Mouse (Mus musculus): ENCODE data around the gene Gm49388.
"Not testable (repeated sequence)": the region's sequence is repeated elsewhere in the genome, so short reads cannot be mapped to it uniquely, and the experiment has no call there.

The Gm49388 gene

DNA sequence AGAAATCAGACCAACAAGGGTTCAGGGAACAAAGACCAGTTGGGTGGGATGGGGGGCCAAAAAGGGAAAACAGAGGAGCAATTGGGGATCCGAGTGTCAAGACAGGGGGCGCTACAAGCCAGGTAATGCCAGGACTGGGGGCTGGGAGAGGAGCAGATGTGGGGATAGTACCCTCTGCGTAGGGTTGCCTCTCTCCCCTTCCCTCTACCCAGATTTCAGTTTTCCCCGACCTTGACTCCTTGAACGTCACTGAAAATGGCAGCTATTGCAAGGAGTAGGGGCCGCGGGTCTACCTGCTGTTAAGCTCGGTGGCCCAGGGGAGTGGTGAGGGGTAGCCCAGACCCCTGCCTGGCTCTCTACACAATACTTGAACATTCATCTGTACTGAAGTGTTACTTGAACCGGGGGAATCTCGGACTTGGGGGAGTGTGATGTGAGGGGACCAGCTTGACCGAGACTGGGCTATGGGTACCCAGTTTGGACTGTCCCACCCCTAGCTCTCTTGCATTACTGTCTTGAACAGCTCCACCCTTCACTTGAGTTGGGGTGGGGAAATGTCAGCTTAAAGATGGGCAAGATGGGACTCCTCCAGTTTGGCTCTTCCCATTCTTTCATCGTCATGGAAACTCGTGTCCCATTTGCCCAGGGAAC, 16.9 kb upstream of the Gm49388 start:
- no peak for DNase-seq (ENCODE audit: inconsistent ontology term)

DNA sequence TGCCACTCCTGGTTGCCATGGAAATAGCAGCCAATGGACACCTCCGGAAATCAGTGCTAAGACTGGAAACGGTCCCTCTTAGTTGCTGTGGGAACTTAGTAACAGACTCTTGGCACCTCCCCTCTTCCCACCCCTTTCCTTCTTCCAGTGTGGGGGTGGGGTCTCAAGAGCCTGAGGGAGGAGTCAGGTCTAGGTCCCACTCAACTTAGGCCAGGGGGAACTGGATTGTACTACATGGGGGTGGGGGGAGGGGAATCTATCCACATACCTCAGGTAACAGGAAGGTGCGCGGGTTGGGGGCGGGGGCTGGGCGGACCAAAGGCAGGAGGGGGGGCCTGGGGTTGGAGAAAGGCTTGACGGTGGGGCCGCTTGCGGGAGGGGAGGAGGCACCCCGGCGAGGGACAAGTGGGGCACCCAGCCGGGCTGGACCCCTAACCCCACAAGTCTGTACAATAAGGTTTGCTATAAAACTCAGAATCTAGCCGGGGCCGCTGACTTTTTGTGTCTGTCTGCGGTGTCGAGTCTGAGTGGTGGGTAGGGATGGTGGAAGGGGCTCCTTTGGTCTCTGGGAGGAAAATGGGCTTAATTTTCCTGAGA, 16.3 kb upstream of the Gm49388 start:
- DNase-seq (ENCODE audit: inconsistent ontology term), result peak; percentile 99

DNA sequence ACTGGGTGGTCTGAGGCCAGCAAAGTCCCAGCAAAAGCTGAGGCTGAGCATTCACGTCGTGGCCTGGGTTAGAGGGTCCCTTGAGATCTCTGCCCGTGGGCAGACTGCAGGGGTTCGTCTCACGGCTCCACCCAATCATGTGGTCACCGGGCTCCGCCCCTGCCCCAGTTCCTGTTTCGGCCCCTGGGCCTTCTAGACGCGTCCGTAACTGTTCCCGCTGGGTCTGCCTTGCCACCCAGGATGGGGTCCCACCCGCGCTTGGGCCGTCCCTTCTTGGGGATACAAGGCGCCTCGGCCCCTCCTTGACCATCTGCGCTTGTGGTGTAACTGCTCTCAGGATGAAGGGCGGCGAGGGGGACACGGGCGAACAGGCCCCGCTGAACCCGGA, 15.8 kb upstream of the Gm49388 start, which contains the start of gene Orai3:
Orai3 (plus strand) TSS at position 165 of the 388 bp plus-strand sequence.
- peak; percentile 90 for DNase-seq (ENCODE audit: inconsistent ontology term)

DNA sequence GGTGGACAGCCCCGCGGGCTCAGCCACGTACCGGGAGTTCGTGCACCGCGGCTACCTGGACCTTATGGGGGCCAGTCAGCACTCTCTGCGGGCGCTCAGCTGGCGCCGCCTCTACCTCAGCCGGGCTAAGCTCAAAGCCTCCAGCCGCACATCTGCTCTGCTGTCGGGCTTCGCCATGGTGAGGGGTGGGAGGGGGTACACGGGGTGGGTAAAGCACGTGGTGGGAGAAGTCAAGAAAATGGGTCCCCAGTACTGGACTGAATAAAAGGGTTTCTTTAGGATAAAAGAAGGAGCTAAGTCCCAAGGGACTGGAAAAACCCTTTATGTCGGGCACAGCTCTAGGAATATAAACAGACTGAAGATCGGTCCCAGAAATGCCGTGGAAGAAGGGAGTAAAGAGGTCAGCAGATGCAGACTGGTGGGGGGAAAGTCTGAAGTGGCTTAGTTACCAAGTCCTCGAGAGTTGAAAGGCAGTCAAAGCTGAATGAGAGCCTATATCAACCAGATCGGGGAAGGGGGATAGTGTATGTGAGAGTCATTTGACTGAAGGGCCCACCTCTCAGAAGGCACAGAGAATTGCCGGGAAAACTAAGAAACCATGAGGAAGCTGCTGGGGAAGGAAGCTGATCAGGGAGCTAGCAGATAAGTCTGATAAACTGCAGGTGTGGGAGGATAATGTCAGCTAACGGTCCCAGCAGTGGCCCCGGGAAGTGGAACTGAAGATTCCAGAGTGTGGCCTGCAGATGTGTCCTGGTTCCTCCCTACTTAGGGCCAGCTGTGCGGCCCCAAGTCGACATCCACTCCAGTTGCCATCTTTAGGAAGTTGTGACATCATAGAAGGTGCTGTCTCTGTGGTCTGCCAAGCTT, 15.1 kb upstream of the Gm49388 start:
- DNase-seq (ENCODE audit: inconsistent ontology term), result peak; percentile 10

DNA sequence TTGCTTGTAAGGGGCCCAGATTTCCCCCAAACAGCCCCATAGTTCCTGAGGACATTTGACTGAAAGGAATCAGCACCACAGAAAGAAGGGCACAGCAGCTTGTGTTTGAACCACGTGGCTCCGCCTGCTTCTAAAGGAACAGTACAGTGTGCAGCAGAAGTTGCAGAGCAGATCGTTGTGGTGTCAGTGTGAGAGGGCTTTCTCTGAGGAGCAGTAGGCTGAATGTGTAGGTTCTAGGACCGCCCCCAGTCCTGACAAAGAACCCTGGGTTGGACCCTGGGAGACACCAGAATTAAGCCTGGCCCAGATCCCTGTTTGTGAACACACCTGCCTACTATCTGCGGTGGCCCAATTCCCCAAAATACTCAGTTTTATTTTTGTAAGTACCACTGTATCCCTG, 14.1 kb upstream of the Gm49388 start:
- no peak for DNase-seq (ENCODE audit: inconsistent ontology term)

- peak; percentile 23 for DNase-seq (ENCODE audit: inconsistent ontology term)
These were observed 13.3 kb upstream of the Gm49388 start for GRCm38 (mm10) chr7:127772080-127772479.

DNA sequence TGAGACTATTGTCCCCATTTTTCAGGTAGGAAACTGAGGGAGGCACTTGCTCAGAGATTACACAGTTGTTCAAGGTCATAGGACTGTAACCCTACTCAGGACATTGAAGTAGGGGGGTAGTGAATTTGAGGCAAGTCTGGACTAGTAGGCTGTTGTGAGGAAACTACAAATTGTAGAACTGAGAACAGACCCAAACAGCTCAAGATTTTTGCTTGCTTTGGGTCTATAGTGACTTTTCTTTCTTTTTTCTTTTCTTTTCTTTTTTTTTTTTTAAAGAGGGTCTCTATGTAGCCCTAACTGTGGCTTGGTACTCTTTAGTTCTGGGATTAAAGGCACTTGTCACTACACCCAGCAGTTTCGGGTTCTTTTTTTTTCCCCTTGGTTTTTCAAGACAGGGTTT, 12.9 kb upstream of the Gm49388 start:
- no peak for DNase-seq (ENCODE audit: inconsistent ontology term)

GRCm38 (mm10) chr7:127773664-127774384, 11.6 kb upstream of the Gm49388 start:
- DNase-seq (ENCODE audit: inconsistent ontology term), result peak; percentile 38

GRCm38 (mm10) chr7:127775837-127776236, 9.6 kb upstream of the Gm49388 start:
- not testable (repeated sequence) for DNase-seq (ENCODE audit: inconsistent ontology term)

- peak; percentile 95 for DNase-seq (ENCODE audit: inconsistent ontology term)
These were observed 9.0 kb upstream of the Gm49388 start, which contains the start of gene Setd1a for GRCm38 (mm10) chr7:127776426-127776825. Setd1a (plus strand) TSS chr7:127776670.

DNA sequence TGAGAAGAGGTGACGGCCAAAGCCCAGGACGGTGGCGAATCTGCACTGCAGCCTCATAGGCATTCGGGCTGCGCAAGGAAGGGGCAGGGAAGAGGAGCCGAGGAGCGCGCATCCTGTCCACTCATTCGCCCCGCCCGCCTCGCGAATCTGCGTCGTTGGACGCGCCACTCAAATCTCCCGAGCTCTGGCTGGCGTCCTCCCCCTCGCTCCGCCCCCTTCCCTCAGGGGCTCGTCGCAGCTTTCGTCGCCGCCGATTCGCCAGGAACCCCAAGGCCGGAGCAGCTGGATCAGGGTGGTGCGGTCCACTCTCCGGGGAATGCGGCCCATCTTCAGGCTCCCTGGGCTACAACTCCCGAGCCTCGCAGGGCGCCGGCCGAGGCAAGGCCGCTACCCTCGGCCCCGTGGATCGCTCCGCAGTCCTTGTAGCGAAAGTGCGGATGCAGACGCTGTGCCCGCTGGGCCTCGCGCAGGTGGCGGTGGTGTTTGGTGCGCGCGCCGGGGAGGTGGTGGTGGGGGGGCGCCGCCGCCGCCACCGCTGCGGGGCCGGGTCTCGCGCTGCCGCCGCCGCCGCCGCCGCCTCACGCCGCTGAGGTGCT, 8.4 kb upstream of the Gm49388 start:
- peak; percentile 99 for DNase-seq (ENCODE audit: inconsistent ontology term)

- peak; percentile 85 for DNase-seq (ENCODE audit: inconsistent ontology term)
These were observed 7.7 kb upstream of the Gm49388 start for GRCm38 (mm10) chr7:127777474-127778266.

DNA sequence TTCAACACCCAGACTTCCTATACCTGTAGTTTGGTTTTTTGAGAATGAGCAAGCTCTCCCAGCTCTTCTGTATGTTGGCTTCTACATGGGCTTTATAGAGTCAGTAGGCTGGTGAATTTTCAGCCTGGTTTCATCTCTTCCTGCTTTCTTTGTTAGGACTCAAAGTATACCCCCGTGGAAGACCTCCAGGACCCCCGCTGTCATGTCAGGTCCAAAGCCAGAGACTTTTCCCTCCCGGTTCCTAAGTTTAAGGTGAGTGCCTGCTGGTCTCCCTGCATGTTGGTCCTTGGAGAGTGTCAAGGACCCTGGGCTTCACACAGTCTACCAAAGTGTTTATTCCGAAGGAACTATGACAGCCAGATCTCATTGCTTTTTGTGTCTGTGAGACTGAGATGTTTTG, 7.1 kb upstream of the Gm49388 start:
- no peak for DNase-seq (ENCODE audit: inconsistent ontology term)

DNA sequence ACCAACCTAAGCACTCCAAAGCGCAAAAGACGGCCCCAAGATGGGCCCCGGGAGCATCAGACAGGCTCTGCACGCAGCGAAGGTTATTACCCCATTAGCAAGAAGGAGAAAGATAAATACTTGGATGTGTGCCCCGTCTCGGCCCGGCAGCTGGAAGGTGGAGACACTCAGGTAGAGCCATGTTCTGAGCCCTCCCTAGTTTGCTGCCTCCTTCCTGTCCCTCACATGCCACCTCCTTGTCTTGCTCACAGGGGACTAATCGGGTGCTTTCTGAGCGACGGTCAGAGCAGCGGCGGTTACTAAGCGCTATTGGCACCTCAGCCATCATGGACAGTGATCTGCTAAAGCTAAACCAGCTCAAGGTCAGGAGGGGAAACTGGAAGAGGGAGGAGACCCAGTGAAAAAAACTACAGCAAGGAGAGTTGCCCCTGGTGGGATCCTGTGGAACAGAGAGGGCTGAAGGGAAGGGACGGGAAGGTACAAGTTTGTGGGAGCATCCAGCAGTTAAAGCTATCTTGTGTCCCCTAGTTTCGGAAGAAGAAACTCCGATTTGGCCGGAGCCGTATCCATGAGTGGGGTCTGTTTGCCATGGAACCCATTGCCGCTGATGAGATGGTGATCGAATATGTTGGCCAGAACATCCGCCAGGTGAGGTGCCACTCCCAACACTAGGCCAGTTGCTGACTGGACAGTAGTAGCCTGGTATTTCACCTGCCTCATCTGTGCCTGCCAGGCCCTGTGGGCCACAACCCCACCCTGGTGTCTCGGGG, 11.9 kb downstream of the Gm49388 start:
- DNase-seq (ENCODE audit: inconsistent ontology term), result no peak

DNA sequence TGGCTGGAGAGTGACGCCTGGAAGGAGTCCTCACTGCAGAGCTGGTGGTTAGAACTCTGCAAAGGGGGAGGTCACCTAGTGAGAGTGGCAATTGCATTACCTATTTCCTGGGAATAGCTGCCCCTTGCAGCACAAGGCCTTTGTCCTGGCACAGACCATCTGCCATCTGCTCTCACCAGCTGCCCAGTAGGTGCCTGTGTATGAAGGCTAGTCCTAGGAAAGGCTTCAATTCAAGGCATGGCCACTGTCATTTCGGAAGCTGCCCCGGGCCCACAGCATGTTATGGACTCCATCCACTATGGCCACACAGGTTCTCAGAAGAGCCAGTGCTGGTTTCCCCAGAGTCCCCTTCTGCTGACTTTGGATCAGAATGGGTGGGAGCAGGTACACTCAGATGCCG, 13.2 kb downstream of the Gm49388 start:
- DNase-seq (ENCODE audit: inconsistent ontology term), result no peak

DNA sequence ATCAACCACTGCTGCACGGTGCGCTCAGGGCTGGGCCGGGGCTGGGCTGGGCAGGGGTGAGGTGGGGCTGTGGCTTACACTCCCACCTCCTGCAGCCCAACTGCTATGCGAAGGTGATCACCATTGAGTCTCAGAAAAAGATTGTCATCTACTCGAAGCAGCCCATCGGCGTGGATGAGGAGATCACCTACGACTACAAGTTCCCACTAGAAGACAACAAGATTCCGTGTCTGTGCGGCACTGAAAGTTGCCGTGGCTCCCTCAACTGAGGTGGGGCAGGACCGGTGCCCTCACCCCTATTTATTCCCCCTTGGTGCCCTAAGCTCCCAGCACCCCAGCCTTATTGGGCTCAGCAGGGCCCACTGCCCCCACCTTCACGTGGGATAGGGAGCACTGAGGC, 13.8 kb downstream of the Gm49388 start:
- DNase-seq (ENCODE audit: inconsistent ontology term), result no peak

DNA sequence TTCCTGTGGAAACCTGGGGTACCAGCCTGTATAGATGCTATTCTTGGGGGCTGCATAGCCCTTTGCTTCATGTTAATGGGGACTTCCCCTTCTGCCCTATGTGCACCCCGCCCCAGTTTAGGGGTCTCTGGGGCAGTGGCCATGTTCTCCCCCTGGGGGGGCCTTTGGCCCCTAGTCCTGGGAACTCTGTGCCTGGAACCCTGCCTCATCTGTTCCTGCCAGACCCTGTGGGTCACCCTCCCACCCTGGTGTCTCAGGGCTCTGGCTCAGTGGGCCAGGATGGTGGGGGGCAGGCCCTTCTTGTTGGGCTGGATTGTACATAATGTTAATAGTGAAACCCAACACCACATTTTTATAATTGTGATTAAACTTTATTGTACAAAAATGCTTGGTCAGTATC, 14.3 kb downstream of the Gm49388 start:
- no peak for DNase-seq (ENCODE audit: inconsistent ontology term)

- peak; percentile 94 for DNase-seq (ENCODE audit: inconsistent ontology term)
These were observed 15.1 kb downstream of the Gm49388 start, which contains the start of gene Hsd3b7 for GRCm38 (mm10) chr7:127800435-127801009. Hsd3b7 (plus strand) TSS chr7:127800604.

- DNase-seq (ENCODE audit: inconsistent ontology term), result peak; percentile 60
These were observed 15.7 kb downstream of the Gm49388 start for GRCm38 (mm10) chr7:127801010-127801621.
